Mouse (Mus musculus): ENCODE data around the gene Epas1.

DNA sequence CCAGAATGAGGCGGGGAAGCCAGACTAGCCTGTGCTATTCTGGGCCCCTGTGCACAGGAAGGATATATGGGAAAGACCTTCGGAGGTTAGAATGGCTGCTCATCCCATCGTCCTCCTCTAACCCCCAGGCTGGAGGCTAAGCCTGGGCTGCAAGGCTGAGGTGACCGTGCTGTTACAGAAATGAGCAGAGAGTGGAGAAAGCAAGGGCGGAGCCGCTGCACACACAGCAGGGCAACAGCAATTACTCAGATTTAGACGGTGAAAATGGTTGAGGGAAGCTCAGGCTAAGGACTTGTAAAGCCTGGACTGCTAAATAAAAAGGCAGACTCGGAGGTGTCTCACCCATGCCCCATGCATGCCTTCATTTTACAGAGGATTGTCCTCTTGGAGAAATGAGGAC is 45.0 kb downstream of the Epas1 start:
- TF ChIP-seq CTCF (IDR thresholded peaks at IDR 0.05 in 2 of 3, conservative IDR thresholded peaks at IDR 0.05 in 1 of 3; ENCODE audit: control insufficient read depth in 1 of 3, insufficient read depth in 1 of 3, low read depth in 2 of 3, low read length in 3 of 3, poor library complexity in 1 of 3, severe bottlenecking in 1 of 3) (no peak), ZMIZ1 (IDR thresholded peaks at IDR 0.05; ENCODE audit: low read depth, low read length) (no peak), POLR2A (IDR thresholded peaks at IDR 0.05; ENCODE audit: control insufficient read depth in 1 of 2, insufficient read depth in 1 of 2, low read depth in 1 of 2, low read length in 2 of 2, poor library complexity in 1 of 2) (no peak)
